Mouse (Mus musculus): ENCODE measurements around the gene Acta1. TPM values are rescaled to one million over a fixed set of nuclear protein-coding genes. Genes with fewer than 3 reads are reported as not detected.
A peak's percentile ranks its signal among the peaks of the same experiment; 100 is the strongest.

Gene Acta1
- polyA plus RNA-seq, 1 experiment = 9,007 TPM

DNA sequence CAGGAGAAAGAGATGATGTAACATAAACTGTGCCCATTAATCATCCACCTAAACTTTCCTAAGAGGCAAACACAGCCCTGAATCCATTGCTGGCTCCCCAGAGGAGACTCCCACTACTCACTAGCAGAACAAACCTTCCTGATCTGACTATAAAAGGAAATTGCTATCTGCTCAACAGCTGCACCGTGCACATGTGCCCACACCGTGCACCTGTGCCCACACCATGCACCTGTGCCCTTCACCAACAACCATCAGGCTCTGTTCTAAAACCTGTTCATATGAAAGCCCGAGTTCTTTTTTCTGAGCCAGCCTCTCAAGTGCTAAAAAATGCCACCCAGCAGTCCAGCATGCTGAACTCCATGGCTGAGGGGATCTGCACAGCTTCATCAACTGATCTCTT lies 20.1 kb upstream of the Acta1 start:
- Histone ChIP-seq H3K27me3 (ENCODE audit: control insufficient read depth, insufficient read depth, insufficient read length) (no peaks in the 10 kb centered on the region), H3K79me2 (ENCODE audit: control insufficient read depth, insufficient read depth) (no peaks in the 10 kb centered on the region), H3K4me2 (ENCODE audit: low read depth) (no peak overlapping the region), H3ac (ENCODE audit: control insufficient read depth, insufficient read length) (no peak overlapping the region), H3K4me3 (no peak overlapping the region), H3K36me3 (ENCODE audit: control insufficient read depth, insufficient read depth) (peaks cover 27% of the 10 kb centered on the region)
- TF ChIP-seq POLR2AphosphoS2 (IDR thresholded peaks at IDR 0.05; ENCODE audit: insufficient read length, low read depth) = no peak
- TF ChIP-seq E2F4 (IDR thresholded peaks at IDR 0.05; ENCODE audit: insufficient read depth) = no peak
- peak; percentile 41 for TF ChIP-seq TCF3 (IDR thresholded peaks at IDR 0.05; ENCODE audit: insufficient read length, low read depth)
- no peak for TF ChIP-seq SRF (IDR thresholded peaks at IDR 0.05; ENCODE audit: control insufficient read depth, insufficient read length, low read depth)
- TF ChIP-seq MYOG (IDR thresholded peaks at IDR 0.05; ENCODE audit: control insufficient read depth in 1 of 3, insufficient read depth in 1 of 3, insufficient read length in 2 of 3, low read depth in 2 of 3) = peak in 2 of 3 experiments; percentile 11 to 70
- TF ChIP-seq MYOD1 (IDR thresholded peaks at IDR 0.05; ENCODE audit: control insufficient read depth in 1 of 3, insufficient read length in 2 of 3, low read depth in 2 of 3) = peak in 2 of 3 experiments; percentile 34 to 74

DNA sequence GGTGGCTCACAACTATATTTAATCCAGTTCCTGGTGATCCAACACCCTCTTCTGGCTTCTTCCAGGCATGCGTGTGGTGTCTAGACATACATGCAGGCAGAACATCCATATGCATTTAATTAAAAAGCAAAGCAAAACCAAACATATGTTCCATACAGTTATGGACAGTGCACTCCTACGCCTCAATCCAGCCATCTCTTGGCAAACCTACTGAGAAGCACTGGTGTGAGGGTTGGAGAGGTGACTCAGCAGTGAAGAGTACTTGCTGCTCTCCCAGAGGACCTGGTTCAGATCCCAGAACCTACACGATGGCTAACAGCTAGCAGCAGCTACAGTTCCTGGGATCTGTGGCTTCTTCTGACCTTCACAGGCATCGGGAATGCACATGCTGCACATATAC lies 17.7 kb upstream of the Acta1 start:
- Histone ChIP-seq H3ac (ENCODE audit: control insufficient read depth, insufficient read length) (no peak overlapping the region), H3K36me3 (ENCODE audit: control insufficient read depth, insufficient read depth) (peaks cover 22% of the 10 kb centered on the region), H3K4me2 (ENCODE audit: low read depth) (no peak overlapping the region), H3K79me2 (ENCODE audit: control insufficient read depth, insufficient read depth) (no peaks in the 10 kb centered on the region), H3K27me3 (ENCODE audit: control insufficient read depth, insufficient read depth, insufficient read length) (no peaks in the 10 kb centered on the region), H3K4me3 (no peak overlapping the region)
- TF ChIP-seq CEBPB (IDR thresholded peaks at IDR 0.05; ENCODE audit: insufficient read depth, poor library complexity, severe bottlenecking) (no peak), POLR2A (IDR thresholded peaks at IDR 0.05; ENCODE audit: insufficient read length, low read depth) (no peak), MYOG (IDR thresholded peaks at IDR 0.05; ENCODE audit: control insufficient read depth in 1 of 3, insufficient read depth in 1 of 3, insufficient read length in 2 of 3, low read depth in 2 of 3) (no peak), TCF12 (IDR thresholded peaks at IDR 0.05; ENCODE audit: insufficient read depth, poor library complexity, severe bottlenecking) (no peak), POLR2AphosphoS2 (IDR thresholded peaks at IDR 0.05; ENCODE audit: insufficient read length, low read depth) (no peak), MAX (IDR thresholded peaks at IDR 0.05; ENCODE audit: low read depth) (no peak), TCF3 (IDR thresholded peaks at IDR 0.05; ENCODE audit: insufficient read length, low read depth) (no peak), REST (IDR thresholded peaks at IDR 0.05; ENCODE audit: insufficient read depth, insufficient read length) (no peak), E2F4 (IDR thresholded peaks at IDR 0.05; ENCODE audit: insufficient read depth) (no peak), USF1 (IDR thresholded peaks at IDR 0.05; ENCODE audit: low read depth) (no peak), SRF (IDR thresholded peaks at IDR 0.05; ENCODE audit: control insufficient read depth, insufficient read length, low read depth) (no peak), MYOD1 (IDR thresholded peaks at IDR 0.05; ENCODE audit: control insufficient read depth in 1 of 3, insufficient read length in 2 of 3, low read depth in 2 of 3) (no peak)

DNA sequence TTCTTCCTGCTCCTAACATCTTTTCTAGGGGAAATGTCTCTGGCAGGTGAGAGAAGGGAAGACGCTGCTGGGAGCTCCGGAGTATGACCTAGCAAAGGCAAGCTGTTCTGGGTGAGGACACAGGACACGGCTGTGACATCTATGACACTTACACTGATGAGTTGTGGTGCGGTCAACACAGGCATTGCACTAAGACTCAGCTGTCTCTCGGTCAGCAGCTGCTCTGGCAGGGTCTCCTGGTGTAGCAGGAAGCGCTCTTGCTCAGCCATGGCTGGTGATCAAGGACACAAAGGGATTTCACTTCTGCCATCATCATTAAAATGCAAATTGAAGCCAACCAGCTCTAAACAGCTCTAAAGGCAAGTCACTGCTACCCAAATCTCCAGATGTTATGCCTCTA lies 13.1 kb upstream of the Acta1 start:
- Histone ChIP-seq H3K79me2 (ENCODE audit: control insufficient read depth, insufficient read depth) (no peaks in the 10 kb centered on the region), H3K27me3 (ENCODE audit: control insufficient read depth, insufficient read depth, insufficient read length) (no peaks in the 10 kb centered on the region), H3K4me2 (ENCODE audit: low read depth) (no peak overlapping the region), H3K36me3 (ENCODE audit: control insufficient read depth, insufficient read depth) (peaks cover 25% of the 10 kb centered on the region), H3ac (ENCODE audit: control insufficient read depth, insufficient read length) (no peak overlapping the region), H3K4me3 (no peak overlapping the region)
- TF ChIP-seq TCF3 (IDR thresholded peaks at IDR 0.05; ENCODE audit: insufficient read length, low read depth) (peak; percentile 15), MYOG (IDR thresholded peaks at IDR 0.05; ENCODE audit: control insufficient read depth in 1 of 3, insufficient read depth in 1 of 3, insufficient read length in 2 of 3, low read depth in 2 of 3) (peak in 2 of 3 experiments; percentile 50 to 67), MYOD1 (IDR thresholded peaks at IDR 0.05; ENCODE audit: control insufficient read depth in 1 of 3, insufficient read length in 2 of 3, low read depth in 2 of 3) (peak in 2 of 3 experiments; percentile 27 to 60), MAX (IDR thresholded peaks at IDR 0.05; ENCODE audit: low read depth) (no peak), POLR2A (IDR thresholded peaks at IDR 0.05; ENCODE audit: insufficient read length, low read depth) (no peak), E2F4 (IDR thresholded peaks at IDR 0.05; ENCODE audit: insufficient read depth) (no peak), TCF12 (IDR thresholded peaks at IDR 0.05; ENCODE audit: insufficient read depth, poor library complexity, severe bottlenecking) (no peak), SRF (IDR thresholded peaks at IDR 0.05; ENCODE audit: control insufficient read depth, insufficient read length, low read depth) (no peak), USF1 (IDR thresholded peaks at IDR 0.05; ENCODE audit: low read depth) (no peak), POLR2AphosphoS2 (IDR thresholded peaks at IDR 0.05; ENCODE audit: insufficient read length, low read depth) (no peak)

DNA sequence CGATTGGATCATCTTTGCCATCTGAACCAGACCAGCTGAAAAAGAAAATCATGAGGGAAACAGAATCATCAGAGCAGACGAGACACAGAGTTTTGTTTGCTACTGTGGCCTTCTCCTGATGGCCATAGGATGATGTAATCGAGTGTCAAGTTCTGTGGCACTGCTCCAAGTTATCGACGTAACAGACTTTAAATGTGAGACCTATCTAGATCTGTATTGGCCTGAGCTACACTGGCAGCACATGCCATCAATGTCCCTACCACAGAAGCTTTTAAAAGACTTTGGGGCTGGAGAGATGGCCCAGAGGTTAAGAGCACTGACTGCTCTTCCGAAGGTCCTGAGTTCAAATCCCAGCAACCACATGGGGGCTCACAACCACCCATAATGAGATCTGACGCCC lies 8.1 kb upstream of the Acta1 start:
- no peak overlapping the region for H3K4me2 ChIP-seq (ENCODE audit: low read depth)
- H3ac ChIP-seq (ENCODE audit: control insufficient read depth, insufficient read length) = no peak overlapping the region
- H3K4me3 ChIP-seq = no peak overlapping the region
- H3K27me3 ChIP-seq (ENCODE audit: control insufficient read depth, insufficient read depth, insufficient read length) = no peaks in the 10 kb centered on the region
- TF ChIP-seq MAX (IDR thresholded peaks at IDR 0.05; ENCODE audit: low read depth) (no peak), CEBPB (IDR thresholded peaks at IDR 0.05; ENCODE audit: insufficient read depth, poor library complexity, severe bottlenecking) (peak; percentile 72; the same call in 1 of the 2 replicates)
- H3K79me2 ChIP-seq (ENCODE audit: control insufficient read depth, insufficient read depth) = no peaks in the 10 kb centered on the region
- H3K36me3 ChIP-seq (ENCODE audit: control insufficient read depth, insufficient read depth) = peaks cover 7% of the 10 kb centered on the region

DNA sequence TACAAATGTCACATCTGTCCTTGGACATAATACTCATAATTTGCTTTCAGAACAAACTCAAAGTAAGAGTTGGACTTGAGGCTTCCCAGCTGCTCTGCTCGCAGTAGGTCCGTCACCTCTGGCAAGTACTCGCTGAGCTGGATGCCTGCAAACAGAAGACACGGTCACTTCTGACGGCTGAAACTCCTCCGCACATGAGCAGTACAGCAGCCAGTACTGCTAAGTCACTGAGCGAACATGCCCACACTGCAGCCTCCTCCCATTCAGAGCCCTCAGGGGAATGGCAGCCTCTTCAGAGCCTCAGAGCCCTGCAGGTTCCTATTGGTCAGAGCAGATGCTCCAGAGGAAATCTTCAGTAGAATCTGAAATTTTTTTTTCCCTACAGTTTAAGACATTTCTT lies 4.8 kb upstream of the Acta1 start:
- no peak overlapping the region for H3ac ChIP-seq (ENCODE audit: control insufficient read depth, insufficient read length)
- TF ChIP-seq E2F4 (IDR thresholded peaks at IDR 0.05; ENCODE audit: insufficient read depth) = no peak
- TF ChIP-seq MYOD1 (IDR thresholded peaks at IDR 0.05; ENCODE audit: control insufficient read depth in 1 of 3, insufficient read length in 2 of 3, low read depth in 2 of 3) = no peak
- no peak for TF ChIP-seq REST (IDR thresholded peaks at IDR 0.05; ENCODE audit: insufficient read depth, insufficient read length)
- TF ChIP-seq MAX (IDR thresholded peaks at IDR 0.05; ENCODE audit: low read depth) = no peak
- TF ChIP-seq TCF3 (IDR thresholded peaks at IDR 0.05; ENCODE audit: insufficient read length, low read depth) = no peak
- TF ChIP-seq CEBPB (IDR thresholded peaks at IDR 0.05; ENCODE audit: insufficient read depth, poor library complexity, severe bottlenecking) = no peak
- TF ChIP-seq TCF12 (IDR thresholded peaks at IDR 0.05; ENCODE audit: insufficient read depth, poor library complexity, severe bottlenecking) = no peak
- TF ChIP-seq MYOG (IDR thresholded peaks at IDR 0.05; ENCODE audit: control insufficient read depth in 1 of 3, insufficient read depth in 1 of 3, insufficient read length in 2 of 3, low read depth in 2 of 3) = no peak
- no peak for TF ChIP-seq USF1 (IDR thresholded peaks at IDR 0.05; ENCODE audit: low read depth)
- no peak for TF ChIP-seq POLR2AphosphoS2 (IDR thresholded peaks at IDR 0.05; ENCODE audit: insufficient read length, low read depth)
- no peak for TF ChIP-seq POLR2A (IDR thresholded peaks at IDR 0.05; ENCODE audit: insufficient read length, low read depth)
- TF ChIP-seq SRF (IDR thresholded peaks at IDR 0.05; ENCODE audit: control insufficient read depth, insufficient read length, low read depth) = no peak
- peaks cover 6% of the 10 kb centered on the region for H3K36me3 ChIP-seq (ENCODE audit: control insufficient read depth, insufficient read depth)
- no peak overlapping the region for H3K4me2 ChIP-seq (ENCODE audit: low read depth)
- no peaks in the 10 kb centered on the region for H3K27me3 ChIP-seq (ENCODE audit: control insufficient read depth, insufficient read depth, insufficient read length)
- H3K79me2 ChIP-seq (ENCODE audit: control insufficient read depth, insufficient read depth) = no peaks in the 10 kb centered on the region
- no peak overlapping the region for H3K4me3 ChIP-seq

Data from myocyte (in vitro differentiated cells).